ENCODE assay signal across 8 mouse cellular contexts in the genomic region with DNA sequence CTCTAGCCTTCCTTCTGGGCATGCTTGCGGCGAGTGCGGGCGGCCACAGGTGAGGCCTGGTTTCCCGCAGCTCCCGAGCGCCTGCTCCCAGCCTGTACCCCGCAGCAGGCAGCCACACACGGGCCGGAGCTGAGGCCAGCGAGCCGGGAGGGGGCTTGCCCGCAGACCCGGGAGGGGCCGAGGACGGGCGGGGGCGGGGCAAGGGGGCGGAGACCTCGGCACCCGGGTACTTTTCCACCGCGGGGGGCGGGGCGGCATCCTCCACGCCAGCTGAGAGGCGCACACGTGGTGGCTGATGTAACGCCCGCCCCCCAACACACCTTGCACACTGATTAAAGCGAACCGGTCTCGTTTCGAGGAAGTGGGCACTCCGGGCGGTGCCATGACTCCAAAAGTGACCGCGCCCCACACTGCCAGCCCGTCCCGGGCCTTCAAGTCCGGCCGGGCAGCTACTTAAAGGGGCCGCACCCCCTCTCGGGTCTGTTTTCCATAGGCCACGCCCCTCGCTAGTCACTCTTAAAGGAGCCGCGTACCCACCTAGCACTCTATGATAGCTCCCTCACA. TPM values are rescaled to one million over a fixed set of nuclear protein-coding genes. Genes with fewer than 3 reads are reported as not detected.
DNase-seq lines count a peak whose midpoint lies in the region; ATAC-seq lines count a peak whose summit lies in the region.

No protein-coding gene starts in this region.

- under 1% methylated on average over 47 of the region's 48 CpGs for WGBS in hindbrain, embryonic 13.5 days

- H3K4me2 ChIP-seq in hindbrain, embryonic 13.5 days, result peak overlapping the region; percentile 88

- H3K27me3 ChIP-seq in hindbrain, embryonic 13.5 days, result peaks cover 18% of the 10 kb centered on the region; the same call in 1 of the 2 replicates

- no peaks in the 10 kb centered on the region for H3K9me3 ChIP-seq in hindbrain, embryonic 13.5 days

- H3K36me3 ChIP-seq in hindbrain, embryonic 13.5 days, result no peaks in the 10 kb centered on the region

- H3K9ac ChIP-seq in hindbrain, embryonic 13.5 days, result peak overlapping the region; percentile 86

- peaks cover 12% of the 10 kb centered on the region for H3K4me1 ChIP-seq in hindbrain, embryonic 13.5 days (replicated peaks)

- peak; percentile 94 for DNase-seq in R1 (ENCODE audit: low read depth, low spot score)
- peak; percentile 86 to 88 for DNase-seq in cerebellum, postnatal 14 days
- peak; percentile 80 to 81 for DNase-seq in frontal cortex, postnatal 14 days (ENCODE audit: low spot score in 2 of 2)
- DNase-seq in layer of hippocampus, postnatal 36 days, result peak; percentile 87 to 89
- peak; percentile 93 for DNase-seq in lung, postnatal 25 days (ENCODE audit: low spot score)
- DNase-seq in retina, adult 2 months (ENCODE audit: low read depth, low spot score), result peak; percentile 76
- DNase-seq in thymus, postnatal 25 days, result peak; percentile 90

- peak overlapping the region; percentile 91 for H3K27ac ChIP-seq in hindbrain, embryonic 13.5 days

- H3K4me3 ChIP-seq in hindbrain, embryonic 13.5 days, result peak overlapping the region; percentile 58

- peak; percentile 92 for ATAC-seq in hindbrain, embryonic 13.5 days (ENCODE audit: low FRiP score)

RNA-seq across cellular contexts. Expression of gene Slc6a9, which starts 2.0 kb away (rescaled TPM):
- polyA plus RNA-seq in hindbrain, embryonic 13.5 days (2015; fragmentation: Nextera tagmentation; extraction: Ambion mirVana), result 22.8 and 27.7 TPM in 2 replicates
- 10 to 100 TPM; 34.7 to 38.8 TPM for total RNA-seq in layer of hippocampus, postnatal 36 days (2021)

RNA-seq across cellular contexts. Expression of gene Ccdc24, which starts 36.1 kb away (rescaled TPM):
- 1.6 and 2.8 TPM in 2 replicates for polyA plus RNA-seq in hindbrain, embryonic 13.5 days (2015; fragmentation: Nextera tagmentation; extraction: Ambion mirVana)
- 1 to 10 TPM in 1 of 2 experiments, under 1 TPM in 1; 0.52 to 1.5 TPM for total RNA-seq in layer of hippocampus, postnatal 36 days (2021)

RNA-seq across cellular contexts. Expression of gene B4galt2, which starts 47.0 kb away (rescaled TPM):
- polyA plus RNA-seq in hindbrain, embryonic 13.5 days (2015; fragmentation: Nextera tagmentation; extraction: Ambion mirVana), result 45.2 and 45.4 TPM in 2 replicates
- total RNA-seq in layer of hippocampus, postnatal 36 days (2021), result 10 to 100 TPM; 65.9 to 67.0 TPM

RNA-seq across cellular contexts. Expression of gene Atp6v0b, which starts 50.8 kb away (rescaled TPM):
- polyA plus RNA-seq in hindbrain, embryonic 13.5 days (2015; fragmentation: Nextera tagmentation; extraction: Ambion mirVana), result 485 and 492 TPM in 2 replicates
- 100 to 1,000 TPM; 418 to 429 TPM for total RNA-seq in layer of hippocampus, postnatal 36 days (2021)

RNA-seq across cellular contexts. Expression of gene Dph2, which starts 55.5 kb away (rescaled TPM):
- 24.0 and 24.8 TPM in 2 replicates for polyA plus RNA-seq in hindbrain, embryonic 13.5 days (2015; fragmentation: Nextera tagmentation; extraction: Ambion mirVana)
- total RNA-seq in layer of hippocampus, postnatal 36 days (2021), result 10 to 100 TPM; 10.9 to 11.5 TPM

Comparison
In these comparisons a context has a peak if more than half of its experiments do, and no peak if none do; other contexts are left out.
1. Peak in every context shown above with its lines: DNase-seq, ATAC-seq, H3K4me3 ChIP-seq and H3K27ac ChIP-seq.